Mouse (Mus musculus): ENCODE data around the gene 9330161L09Rik.
A peak's percentile ranks its signal among the peaks of the same experiment; 100 is the strongest.

9330161L09Rik gene

DNA sequence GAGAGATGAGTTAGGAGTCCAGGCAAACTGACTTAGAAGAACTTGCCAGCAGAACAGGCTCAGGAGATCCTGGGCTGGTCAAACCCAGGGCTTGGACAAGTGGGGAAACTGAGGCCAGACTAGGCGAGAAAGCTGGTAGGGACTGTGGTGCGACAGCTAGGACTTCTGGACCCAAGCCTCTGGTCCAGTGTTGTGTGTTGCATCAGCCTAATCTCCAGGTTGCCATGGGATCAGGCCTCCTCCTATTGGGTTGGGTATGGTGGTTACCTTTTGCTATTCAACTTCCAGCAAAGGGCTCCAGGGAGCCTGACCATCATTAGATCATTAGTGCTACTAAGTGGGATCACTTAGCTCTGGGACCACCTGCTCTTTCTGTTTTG is 18.3 kb downstream of the 9330161L09Rik start:
- DNase-seq (ENCODE audit: low spot score) = peak; percentile 41

DNA sequence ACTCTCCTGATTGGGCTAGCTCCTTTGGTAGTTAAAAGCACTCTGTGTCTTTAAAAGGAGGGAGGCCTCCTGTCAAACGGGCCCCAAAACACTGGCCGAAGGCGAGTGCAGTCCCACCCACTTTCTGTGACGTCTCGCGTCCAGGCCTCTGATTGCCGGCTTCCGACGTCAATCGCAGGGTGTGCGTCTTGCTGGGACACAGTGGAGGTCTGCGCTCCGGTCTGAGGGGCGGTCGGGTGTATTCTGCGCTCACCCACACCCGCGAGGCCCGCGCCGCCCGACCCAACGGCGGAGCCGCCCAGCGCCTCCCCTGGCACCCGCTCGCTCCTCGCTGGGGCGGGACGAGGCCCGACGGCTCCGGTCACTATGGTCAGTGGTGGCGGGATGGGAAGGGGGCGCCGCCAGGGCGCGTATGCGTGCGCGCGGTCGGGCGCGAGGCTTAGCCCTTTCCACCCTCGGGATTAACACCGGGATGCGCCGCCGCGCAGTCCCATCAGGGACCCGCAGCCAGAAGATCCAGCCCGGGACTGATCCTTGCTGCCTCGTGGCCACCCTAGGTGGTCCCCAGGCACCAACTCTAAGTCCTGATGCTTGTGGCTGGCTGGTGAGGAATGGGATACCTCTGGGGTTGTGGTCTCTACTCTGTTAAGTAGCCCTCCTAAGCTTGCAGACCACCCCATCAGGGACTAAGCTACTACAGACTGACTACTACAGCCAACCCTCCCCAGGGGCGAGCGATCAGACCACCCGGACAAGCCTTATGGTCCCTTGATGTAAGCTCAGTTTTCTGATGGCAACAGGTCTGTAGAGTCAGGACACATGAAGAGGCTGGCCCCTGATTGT is 18.9 kb downstream of the 9330161L09Rik start, which contains the start of gene Otub2:
Otub2 (plus strand) TSS at position 178 of the 843 bp plus-strand sequence.
- peak; percentile 87 for DNase-seq (ENCODE audit: low spot score)

DNA sequence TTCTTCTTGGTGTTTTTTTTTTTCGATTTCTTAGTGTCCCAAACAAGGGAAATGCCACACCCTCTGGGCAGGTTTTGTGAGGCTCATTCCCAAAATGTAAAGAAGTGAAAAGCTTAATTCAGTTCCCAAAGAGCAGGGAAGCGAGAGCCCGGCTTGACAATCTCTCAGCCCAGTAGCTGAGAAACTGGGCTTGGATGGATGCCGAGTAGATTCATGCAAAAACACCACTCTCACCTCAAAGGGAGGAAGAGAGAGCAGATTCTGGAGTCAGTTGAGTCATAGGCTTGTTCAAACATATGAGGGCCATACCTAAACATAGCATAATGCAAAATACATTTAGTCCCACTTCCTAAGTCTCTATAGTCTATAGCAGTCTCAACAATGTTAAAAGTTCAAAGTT is 27.4 kb downstream of the 9330161L09Rik start:
- no peak for DNase-seq (ENCODE audit: low spot score)

DNA sequence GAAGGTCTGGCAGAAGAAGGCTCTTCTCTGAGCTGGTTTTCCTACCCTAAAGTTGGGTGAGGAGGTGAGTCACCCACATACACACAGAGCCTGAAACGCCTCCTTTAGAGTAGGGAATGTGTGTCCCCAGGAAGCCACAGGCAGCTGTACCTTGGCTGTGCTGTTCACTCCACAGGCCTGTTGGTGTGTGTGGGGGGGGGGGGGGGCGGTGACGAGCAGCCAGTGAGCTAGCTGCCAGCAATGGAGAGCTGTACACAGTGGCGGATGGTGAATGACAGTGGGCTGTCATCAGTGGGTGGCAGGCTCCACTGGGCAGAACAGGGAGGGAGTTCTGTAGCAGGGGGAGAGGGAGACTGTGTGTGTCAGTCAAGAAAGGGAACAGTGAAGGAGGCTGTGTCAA is 30.8 kb downstream of the 9330161L09Rik start:
- DNase-seq (ENCODE audit: low spot score) = no peak

DNA sequence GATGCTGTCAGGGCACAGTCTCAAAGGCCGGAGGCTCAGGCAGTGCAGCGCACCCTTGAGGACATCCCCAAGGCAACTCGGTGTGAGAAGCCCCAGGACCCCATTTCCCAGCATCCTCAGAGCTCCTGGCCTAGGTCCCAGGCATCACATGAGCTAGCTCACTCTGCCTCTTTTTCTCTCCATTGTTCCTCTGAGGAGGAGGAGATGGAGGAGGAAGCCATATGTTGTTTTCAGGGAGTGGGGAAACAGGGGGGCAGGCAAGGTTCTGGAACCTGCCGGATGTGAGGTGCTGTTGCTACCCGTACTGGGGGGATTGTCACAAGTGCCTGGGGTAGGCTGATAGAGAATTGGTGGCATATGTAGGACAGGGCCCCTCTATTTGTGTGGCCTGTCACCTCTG is 31.5 kb downstream of the 9330161L09Rik start:
- DNase-seq (ENCODE audit: low spot score) = no peak

DNA sequence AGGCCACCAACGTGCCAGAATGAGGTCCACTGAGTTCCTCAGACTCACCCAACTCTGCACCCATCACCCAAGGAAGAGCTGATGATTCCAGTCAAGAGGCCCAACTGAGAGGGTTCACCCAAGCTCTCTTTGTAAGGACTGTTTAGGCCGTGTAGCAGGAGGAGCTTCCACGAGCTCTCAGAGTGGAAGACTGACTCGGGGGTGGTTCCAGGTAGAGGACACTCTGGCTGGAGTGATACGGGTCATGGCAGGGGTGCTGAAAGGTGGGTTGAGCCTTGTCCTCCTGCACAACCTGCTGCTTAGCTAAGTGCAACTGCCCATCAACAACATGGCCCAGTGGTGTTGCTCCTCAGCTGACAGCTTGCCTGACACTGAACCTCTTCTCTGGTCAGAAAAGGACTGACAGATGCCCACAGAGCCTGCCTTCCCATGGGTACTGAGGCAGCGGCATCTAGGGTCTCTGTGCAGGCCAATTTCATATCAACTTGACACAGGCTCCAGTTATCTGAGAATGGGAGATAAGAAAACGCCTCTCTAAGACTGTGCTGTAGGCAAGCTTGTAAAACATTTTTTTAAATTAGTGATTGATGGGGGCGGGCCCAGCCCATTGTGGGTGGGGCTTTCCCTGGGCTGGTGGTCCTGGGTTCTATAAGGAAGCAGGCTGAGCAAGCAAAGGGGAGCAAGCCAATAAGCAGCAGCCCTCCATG is 33.9 kb downstream of the 9330161L09Rik start:
- DNase-seq (ENCODE audit: low spot score) = no peak

DNA sequence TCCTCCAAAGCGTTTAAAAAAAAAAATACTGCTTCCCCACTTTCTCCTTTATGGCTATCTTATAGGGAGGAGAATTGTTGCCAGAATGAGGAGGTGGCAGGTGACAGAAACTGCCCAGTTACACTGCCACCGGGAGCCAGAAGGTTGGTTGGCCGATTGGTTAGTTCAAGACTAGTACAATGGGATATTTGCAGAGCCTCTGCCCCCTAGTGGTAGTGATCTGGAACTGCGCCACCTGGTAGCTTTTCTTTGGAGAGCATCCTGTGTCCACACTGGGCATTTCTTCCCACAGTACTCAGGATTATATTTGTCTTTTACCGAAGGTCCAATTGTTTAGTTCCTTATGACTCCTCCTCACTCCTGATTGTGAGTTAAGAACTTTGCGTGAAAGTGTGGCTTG is 35.9 kb downstream of the 9330161L09Rik start:
- peak; percentile 41 for DNase-seq (ENCODE audit: low spot score)

DNA sequence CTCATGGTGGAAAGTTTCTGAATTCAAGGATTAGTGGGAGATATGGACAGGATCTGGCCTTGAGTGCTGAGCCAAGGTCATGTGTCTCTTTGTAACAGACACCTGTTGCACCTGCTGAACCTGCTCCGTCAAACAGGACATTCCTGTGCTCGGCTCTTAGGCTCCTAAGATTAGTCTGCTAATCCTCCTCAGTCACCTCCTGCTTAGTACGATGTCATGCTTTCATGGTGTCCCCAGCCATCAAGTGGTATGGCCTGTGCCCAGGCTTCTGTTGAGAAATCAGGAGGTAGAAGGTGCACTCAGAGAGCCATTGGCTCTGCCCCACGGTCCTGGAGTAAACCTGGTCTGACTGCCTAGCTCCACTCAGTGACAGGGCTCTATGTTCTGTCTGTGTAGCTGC is 36.8 kb downstream of the 9330161L09Rik start:
- DNase-seq (ENCODE audit: low spot score) = no peak

DNA sequence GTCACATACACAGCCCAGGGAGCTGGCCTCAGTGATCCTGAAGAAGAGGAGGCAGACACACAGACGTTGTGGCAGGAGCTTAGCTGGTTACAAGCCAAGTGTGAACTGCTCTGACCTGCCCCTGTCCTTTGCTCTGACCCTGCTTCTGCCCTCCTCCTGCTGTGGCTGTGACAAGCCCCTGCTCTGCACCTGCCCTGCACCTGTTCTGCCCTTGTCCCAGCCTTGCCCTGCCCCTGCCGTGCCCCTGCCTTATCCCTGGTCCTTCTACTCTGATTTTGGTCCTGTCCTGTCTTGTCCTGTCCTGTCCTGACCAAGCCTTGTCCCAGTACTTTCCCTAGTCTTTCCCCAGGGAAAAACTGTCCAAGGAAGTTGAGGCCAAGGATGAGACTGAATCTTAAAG is 38.8 kb downstream of the 9330161L09Rik start:
- DNase-seq (ENCODE audit: low spot score) = no peak

DNA sequence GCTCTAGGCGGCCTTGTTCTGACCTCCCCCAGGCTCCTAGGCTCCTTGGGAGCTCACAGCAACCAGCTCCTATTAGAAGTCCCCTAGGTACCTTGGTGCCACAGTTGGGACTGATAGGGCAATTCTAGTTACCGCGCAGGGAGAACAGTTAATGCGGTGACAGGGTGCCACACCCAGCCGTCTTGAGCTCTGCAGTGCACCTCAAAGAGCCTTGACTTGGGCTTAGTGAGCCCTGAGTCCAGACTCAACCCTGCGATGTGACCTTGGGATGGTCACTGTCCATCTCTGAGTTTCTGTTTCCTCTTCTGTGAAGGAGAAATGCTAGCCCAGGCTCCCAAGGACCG is 39.3 kb downstream of the 9330161L09Rik start:
- no peak for DNase-seq (ENCODE audit: low spot score)

DNA sequence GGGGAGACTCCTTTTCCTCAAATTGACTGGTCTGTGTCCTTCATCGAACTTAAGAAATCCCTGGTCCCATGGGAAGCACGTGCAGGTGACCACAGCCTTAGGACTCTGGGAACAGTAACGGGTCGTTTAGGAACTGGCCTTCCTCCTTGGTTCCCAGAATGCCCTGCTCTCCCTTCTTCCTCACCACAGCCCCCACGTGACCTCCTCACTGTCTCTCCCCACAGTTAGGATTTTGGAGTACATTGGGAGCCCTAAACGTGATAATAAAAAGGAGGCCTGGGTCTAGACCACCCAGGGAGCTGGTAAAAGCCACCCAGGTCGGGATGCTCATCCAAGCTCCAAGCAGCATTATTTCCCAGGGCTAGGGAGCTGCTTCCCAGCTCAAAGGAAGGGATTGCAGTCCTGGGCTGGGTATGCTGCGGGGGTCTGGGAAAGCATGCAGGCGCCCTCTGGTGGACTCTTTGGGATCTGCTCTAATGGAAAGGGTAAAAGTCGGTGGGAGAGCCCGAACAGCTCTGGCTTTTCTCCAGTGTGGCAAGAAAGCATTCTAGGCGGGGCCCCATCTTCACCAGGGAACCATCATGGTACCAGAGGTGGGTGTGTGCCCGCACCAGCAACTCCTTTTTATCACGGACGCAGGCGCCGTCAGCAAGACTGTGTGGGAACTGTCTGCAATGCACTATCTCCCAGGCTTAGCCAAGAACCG is 39.8 kb downstream of the 9330161L09Rik start:
- peak; percentile 51 for DNase-seq (ENCODE audit: low spot score)

DNA sequence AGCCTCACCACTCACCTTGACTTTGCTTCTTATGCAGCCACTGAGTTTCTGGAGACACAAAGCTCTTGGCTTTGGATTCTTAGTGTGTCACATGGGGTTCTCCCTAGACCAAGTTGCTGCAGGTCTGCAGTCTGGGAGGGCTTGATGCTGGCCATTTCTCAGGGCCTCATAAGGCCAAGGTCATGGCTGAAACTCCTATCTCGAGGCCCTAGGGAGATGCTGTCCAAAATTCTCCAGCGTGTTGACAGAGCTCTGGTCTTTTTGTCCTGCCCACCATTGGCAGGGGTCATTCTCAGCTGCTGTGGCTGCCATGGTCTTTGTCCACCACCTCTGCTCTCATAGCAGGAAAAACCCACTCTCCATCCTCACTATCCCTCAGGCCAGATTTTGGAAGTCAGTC is 40.4 kb downstream of the 9330161L09Rik start:
- DNase-seq (ENCODE audit: low spot score) = no peak

DNA sequence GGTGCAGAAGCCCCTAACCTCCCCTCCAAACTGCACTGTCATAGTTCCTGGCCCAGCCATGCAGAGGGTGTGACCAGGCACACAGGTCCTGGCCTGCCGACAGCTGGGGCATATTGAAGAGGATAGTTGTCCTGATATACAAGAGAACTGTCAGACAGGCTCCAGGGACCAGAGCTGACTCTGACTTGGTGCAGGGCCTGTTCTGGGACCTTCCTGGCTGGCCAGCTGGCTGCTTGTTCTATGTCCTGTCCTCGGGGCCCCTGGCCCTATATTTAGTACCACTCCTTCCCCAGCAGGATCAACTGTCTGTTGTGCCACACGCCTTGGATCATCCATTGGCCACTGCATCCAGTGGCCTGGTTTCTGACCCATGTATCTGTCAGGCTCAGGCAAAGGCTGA is 45.3 kb downstream of the 9330161L09Rik start:
- DNase-seq (ENCODE audit: low spot score) = no peak

DNA sequence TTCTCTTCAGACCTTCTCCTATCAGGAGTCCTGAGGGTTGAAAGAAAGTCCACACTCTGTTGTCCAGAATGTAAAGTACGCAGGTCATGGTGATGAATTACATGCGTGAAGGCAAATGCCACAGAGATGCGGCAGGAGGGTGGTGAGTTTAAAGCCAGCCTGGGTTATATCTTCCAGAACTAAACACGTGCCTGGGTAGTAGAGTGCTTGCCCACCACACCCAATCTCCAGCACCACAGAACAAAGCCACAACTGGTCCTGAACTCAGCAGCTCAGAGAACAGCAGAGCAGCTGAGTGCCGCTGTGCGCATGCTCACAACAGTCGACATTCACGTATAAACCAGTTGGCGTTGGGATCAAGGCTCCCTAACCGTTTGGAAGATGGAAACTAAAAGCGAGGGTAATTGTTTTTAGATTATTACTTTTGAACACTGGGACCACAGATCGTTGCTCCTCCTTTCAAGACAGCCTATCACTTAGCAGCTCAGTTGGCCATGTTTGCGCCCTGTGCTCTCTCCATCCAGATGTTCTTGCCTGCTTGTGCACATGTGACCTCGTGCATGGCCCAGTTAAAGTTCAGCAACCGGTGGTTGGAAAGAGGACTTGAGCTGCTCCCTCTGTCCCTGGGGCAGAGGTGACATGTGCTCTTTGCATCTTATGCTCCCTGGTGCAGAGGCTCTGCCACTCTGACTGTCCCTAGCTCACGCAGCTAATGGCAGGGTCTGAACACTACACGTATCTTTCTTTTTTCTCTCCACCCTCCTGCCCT is 45.9 kb downstream of the 9330161L09Rik start:
- DNase-seq (ENCODE audit: low spot score) = no peak

DNA sequence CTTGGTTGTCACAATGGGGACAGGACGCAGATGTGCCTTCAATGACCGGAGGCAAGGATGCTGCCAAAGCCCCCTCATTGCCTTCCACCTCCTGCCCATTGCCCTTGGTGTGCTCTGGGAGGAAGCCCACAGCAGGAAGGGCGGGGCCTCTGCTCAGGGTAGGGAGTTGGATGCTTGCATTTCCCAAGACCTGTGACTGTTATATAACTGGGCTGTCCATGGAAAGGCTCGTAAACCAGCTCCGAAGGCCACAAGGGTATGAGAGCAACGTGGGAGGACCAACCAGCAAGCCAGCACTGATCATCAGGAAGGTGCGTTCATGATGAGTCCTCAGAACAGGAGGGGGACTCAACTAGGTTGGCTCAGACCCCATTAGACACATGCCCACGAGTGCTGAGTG is 46.8 kb downstream of the 9330161L09Rik start:
- no peak for DNase-seq (ENCODE audit: low spot score)

DNA sequence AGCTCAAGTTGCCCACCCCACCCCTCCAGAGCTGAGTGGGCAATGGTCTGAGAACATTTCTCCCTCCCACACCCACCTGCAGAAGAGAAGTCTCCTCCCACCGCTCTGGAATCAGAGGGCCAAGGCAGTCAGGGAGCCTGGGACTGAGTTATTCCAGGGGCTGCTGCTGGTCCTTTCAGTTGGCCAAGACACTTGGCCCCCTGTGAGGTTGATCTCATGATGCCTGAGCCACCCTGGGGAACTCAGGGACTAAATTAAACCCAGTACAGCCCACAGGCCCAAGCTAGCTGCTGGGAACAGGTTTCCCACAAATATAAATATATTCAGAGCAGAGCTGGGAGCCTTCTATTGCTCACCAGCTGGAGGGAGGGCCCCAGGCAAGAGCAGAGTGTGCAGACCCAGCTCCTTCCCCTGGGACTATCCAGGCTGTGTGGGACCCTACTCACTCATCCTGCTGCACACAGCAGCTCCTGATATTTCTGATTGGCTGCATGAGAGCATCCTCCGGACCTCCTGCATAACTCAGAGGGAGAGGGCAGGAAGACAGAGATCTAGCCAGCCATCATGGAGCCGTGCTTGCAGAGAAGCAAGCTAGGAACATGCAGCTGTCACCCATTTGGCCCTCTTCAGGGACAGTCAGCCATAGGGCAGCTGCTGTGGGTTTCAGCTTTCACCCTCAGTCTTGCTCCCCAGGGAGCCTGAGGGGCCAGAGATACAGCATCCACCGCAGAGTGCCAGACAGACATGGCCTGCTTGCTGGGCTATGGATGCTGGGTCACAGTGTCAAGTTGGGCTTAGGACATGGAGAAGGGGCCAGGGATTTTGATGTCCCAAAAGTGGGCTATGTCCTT is 48.4 kb downstream of the 9330161L09Rik start:
- DNase-seq (ENCODE audit: low spot score) = no peak

DNA sequence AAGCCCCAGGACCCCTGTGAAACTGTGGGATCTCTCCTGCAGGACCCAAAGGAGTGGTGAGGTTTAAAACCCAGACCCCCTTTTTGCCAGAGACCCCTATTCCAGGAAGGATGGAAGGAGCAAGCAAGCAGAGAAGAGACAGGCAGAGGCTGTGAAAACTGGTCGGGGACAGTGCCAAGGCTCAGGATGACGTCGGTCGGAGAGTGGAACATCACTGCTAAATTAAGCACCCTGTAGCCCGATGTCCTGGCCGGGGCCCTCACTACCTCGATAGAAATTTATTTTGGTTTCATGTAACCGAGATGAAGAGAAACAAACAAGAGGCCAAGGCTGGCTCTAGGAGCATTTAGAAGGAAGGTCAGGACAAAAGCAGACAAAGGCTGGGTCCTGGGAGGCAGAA is 49.4 kb downstream of the 9330161L09Rik start:
- no peak for DNase-seq (ENCODE audit: low spot score)

Data from spleen, adult 12 weeks (tissue).